Mouse (Mus musculus) kidney, adult 9 months (tissue): ENCODE measurements at regions not wholly inside any gene's neighbourhood (a gene's known extent, or its start where the extent isn't known, plus 50 kb on each side); places are given as distances from the start of the nearest gene placed in this dataset.

Experiments used
- DNase-seq: peaks from one replicate; pipeline ENCODE4 v3.0.0; 2022

DNA sequence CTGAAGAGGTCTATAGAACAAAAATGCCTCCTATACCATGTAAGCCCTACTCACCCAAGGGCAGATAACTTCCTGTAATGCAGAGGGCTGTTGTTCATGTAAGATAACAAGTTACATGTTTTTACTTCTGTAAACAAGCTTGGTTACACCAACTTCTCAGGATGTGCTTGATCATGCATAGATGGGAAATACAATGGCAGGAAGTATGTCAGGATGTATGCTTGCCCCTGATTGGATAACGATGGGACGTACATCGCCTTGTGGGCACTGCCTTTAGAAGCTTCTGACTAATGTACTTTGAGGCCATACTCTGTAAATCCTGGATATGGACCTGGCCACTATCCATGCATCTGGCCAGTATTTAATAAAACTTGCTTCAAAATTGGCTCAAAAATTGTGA, 69.2 kb upstream of the Pde3b start:
- no peak for DNase-seq

DNA sequence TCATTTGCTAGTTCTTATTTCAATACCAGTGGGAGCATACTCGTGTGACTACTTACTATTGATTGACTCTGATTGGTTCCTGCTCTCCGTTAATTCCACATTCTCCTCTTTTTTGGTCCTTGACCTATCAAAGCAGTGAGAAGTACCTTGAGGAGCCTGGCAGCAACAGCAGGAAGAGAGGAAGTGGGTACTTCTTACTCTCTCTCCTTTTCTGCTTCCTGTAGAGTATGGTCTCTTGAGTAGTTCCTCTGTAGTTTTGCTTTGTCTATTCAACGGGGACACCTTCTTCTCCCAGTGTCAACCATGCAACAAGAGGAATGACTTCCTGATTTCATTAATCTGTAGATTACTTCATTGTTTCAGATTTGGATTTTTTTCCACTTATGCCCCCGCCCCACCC, 68.1 kb upstream of the Pde3b start:
- DNase-seq = no peak

DNA sequence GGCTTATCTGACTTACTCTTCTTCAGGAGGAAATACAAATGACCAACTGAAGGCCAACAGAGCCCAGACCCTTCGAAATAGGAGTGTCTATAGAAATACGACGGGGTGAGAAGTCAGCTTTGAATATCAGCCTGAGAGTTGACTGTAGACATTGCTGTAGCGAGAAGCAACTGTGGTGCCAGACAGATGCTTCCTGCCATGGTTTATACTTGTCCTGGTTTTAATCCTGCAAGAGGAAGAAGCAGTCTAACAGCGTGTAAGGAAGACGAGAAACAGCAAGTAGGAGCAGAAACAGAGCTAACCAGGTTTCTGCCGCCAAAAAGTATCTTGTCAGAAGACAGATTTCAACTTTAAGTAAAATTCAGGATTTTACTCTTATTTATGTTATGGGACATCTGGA, 64.1 kb upstream of the Pde3b start:
- DNase-seq = no peak

DNA sequence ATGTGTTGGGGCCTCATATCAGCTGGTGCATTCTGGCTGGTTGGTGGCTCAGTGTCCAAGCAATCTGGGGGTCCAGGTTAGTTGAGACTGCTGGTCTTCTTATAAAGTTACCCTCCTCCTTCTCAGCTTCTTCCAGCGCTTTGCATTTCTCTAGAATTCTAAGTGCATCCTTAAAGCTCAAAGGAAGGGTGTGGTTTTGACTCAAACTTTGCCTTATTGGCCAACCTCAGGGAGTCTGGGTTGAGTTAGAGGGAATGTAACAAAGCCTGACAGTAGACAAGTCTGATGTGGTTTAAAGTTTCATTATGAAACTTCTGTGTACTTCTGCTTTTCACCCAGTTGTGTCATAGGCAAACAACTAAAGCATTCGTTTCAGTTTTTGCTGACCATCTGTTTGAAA, 58.7 kb upstream of the Pde3b start:
- no peak for DNase-seq

DNA sequence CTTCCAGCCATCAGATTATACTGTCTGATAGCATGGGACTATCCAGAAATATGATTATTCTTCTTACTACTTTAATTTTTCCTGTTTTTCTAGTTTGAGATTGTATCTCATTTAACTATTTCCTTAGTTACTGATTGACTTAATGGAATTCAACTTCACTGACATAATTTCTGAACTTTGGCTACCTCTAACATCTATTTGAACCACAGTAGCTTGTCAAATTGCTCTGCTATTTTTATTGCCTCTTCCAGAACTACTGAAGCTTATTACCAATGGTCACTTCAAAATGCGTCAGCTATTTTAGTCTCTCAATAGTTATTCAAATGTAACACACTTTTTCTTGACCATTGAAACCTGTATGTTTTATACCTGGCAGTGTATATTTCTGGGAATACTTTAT, 52.9 kb upstream of the Pde3b start:
- peak; percentile 52 for DNase-seq

DNA sequence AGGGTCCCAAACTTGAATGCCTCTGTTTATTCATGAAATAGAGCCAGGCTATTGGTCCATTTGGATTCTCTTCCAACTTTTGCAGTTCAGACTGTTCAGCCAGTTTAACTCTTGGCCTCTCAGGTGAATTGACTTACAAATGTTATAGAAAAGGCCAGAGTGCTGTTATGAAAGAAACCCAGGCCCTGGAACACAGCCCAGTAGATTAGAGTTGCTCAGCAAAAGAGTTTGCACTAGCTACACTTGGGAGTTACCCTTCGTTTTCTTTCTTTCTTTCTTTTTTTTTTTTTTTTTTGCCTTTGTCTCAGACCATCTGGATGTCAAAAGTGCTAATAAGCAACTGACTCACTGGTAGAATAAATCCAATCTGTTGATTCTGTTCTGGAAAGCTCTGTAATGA, 51.0 kb upstream of the Pde3b start:
- DNase-seq = peak; percentile 67
